Mouse (Mus musculus): ENCODE data around the gene Fdxacb1. TPM values are rescaled to one million over a fixed set of nuclear protein-coding genes. Genes with fewer than 3 reads are reported as not detected.
A peak's percentile ranks its signal among the peaks of the same experiment; 100 is the strongest.

The Fdxacb1 gene
- total RNA-seq, 2 experiments from 2014 or later, result 5.5 to 6.6 TPM

DNA sequence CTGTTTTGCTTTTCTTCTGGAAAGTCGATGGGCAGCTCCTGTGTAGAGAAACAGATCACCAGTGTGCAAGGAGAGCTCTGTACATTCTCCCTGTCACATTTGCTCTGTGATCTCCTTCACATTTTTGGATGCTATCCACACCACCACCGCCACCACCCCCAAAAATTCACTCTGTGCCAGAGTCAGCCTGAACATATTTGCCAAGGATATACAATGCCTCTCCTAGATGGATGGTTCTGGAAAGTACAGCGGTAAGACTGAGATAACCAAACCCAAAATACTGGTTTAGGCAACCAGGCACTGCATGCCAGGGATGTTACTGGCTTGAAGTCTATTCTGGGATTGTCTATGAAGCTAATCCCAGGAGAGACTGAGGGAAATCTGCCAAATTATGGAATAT lies 25.8 kb upstream of the Fdxacb1 start:
- no peak for DNase-seq (ENCODE audit: extremely low spot score in 1 of 2, low spot score in 2 of 2)

DNA sequence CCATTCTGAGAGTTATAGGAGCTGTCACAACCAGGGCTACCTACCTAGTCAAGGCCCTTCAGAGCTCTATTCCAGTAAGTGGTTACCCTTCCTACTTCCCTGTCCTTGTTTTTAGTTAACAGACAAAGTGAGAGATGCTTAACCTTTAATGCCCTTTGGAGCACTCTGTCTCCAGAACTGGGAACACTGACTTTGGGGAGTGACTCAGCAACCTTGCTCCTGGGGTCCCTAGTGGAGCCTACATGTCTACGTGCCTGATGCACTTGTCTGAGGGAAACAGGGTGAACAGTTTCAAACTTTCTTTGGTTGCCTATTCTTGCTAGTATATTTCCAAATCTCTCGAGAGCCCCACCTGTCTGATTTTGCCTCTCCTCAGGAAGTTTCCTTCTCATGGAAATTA lies 25.3 kb upstream of the Fdxacb1 start:
- DNase-seq (ENCODE audit: extremely low spot score in 1 of 2, low spot score in 2 of 2), result no peak
- intact Hi-C loops (cut with DNase I), result no loop called here

More for the DNA sequence above, 25.8 kb upstream of the Fdxacb1 start:
- intact Hi-C loops (cut with DNase I), result no loop called here

DNA sequence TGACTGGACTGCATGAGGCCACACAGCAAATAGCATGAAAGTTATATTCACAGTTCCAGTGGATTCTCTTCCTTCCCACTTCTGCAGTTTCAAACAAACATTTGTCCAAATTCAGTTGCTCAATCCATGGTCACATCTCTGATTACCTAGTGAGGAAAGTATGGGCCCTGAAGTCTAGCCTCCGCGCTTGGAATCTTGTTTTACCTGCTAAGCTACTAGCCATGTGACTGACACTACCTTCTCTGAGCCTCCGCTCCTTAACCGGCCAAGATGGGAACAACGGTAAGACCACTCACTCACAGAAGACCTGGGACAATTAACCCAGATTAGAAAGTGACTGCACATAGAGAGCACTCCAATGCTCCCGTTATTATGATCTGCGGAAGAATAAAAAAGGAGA lies 22.2 kb upstream of the Fdxacb1 start:
- intact Hi-C loops (cut with DNase I), result no loop called here
- no peak for DNase-seq (ENCODE audit: extremely low spot score in 1 of 2, low spot score in 2 of 2)

DNA sequence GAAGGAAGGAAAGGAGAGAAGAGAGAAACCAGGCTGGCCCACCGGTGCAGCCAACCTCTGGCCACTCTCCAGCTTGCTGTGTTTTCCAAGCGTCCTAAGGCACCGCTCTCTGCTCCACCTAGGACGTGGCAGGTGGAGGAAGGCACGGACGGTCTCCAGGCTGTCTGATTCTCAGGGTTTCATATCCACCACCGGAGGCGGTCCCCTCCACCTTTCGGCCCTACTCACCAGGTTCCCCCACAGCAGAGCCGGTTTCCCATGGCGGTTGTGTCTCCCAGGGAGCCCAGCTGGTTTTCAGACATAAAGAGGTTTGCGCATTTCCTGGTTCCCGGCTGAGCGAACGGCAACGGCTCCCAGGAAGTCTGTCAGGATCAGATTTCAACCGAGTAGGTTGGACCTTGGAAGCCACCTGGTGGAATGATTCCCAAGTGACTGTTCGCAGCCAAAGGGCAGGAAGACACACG lies 21.8 kb upstream of the Fdxacb1 start, which contains the start of gene 2310030G06Rik:
Gene 2310030G06Rik (minus strand): TSS at position 323 of the 464 bp plus-strand sequence.
- intact Hi-C loops (cut with DNase I), result no loop called here
- no peak for DNase-seq (ENCODE audit: extremely low spot score in 1 of 2, low spot score in 2 of 2)

DNA sequence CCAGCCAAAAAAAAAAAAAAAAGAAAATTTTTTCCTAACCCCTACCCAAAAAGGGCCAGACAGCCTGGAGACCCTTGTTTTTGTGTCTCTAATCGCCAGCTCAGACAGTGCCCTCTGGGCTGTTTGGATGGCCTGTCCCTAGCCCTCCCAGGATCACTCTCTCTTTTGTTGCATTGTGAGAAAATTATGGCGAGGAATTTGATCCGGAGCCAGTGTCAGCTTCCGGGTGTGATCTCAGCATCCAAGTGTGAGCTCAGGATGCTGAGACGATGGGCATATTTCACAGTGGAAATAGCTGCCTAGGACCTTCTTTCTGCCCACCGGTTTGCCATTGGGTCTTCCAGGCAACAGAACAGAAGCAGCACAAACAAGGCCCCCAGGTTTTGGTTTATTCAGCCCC lies 17.3 kb upstream of the Fdxacb1 start:
- no peak for DNase-seq (ENCODE audit: extremely low spot score in 1 of 2, low spot score in 2 of 2)
- intact Hi-C loops (cut with DNase I), result no loop called here

DNA sequence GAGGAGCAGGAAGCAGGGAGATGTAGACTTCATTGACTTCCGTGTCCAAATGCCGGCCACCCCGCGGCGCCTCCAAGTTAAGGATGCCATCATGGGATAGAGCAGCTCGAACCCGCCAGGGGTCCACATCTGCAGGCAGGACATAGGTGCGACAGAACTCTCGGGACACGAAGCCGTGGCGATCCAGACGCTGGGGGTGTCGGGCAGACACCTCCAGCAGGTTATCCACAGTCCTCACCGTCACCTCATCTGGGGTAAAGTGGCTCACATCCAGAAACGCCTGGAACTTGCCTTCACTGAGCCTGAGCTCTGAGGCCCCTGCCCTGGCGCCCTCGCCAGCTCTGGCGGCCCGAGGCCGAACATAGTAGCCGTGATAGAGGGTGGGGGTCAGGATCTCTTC lies 16.7 kb upstream of the Fdxacb1 start, which contains the start of gene Cryab:
Gene Cryab (plus strand): TSS at position 3 of the 400 bp plus-strand sequence.
- intact Hi-C loops (cut with DNase I), result no loop called here
- no peak for DNase-seq (ENCODE audit: extremely low spot score in 1 of 2, low spot score in 2 of 2)

DNA sequence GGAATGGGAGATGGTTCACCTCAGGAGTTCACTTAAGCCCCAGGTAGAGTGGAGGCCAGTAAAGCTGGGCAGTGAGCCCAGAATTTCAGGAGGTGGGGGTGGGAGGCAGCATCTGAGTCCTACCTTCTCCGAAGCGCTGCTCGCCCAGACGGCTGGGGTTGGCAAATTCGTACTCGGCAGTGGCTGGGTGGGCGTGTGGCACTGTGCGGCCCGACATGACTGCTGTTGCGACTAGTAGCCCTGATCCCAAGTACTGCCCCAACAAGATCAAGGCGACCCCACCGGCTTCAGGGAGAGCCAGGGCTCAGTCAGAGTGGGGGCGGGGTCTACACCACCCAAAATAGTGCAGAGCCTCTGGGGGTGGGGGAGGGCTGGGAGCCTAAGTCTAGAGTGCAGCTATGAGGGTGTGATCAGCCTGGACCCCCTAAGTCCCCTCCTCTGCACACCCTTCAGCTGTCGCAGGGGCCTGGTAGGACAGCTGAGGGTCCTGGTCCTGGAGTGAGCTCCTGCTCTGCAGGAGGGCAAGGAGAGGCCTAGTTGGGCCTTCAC lies 15.9 kb upstream of the Fdxacb1 start, which contains the start of gene Hspb2:
Gene Hspb2 (minus strand): TSS at position 301 of the 549 bp plus-strand sequence.
- DNase-seq (ENCODE audit: extremely low spot score in 1 of 2, low spot score in 2 of 2), result peak in 1 of 2 experiments; percentile 65
- intact Hi-C loops (cut with DNase I), result no loop called here

DNA sequence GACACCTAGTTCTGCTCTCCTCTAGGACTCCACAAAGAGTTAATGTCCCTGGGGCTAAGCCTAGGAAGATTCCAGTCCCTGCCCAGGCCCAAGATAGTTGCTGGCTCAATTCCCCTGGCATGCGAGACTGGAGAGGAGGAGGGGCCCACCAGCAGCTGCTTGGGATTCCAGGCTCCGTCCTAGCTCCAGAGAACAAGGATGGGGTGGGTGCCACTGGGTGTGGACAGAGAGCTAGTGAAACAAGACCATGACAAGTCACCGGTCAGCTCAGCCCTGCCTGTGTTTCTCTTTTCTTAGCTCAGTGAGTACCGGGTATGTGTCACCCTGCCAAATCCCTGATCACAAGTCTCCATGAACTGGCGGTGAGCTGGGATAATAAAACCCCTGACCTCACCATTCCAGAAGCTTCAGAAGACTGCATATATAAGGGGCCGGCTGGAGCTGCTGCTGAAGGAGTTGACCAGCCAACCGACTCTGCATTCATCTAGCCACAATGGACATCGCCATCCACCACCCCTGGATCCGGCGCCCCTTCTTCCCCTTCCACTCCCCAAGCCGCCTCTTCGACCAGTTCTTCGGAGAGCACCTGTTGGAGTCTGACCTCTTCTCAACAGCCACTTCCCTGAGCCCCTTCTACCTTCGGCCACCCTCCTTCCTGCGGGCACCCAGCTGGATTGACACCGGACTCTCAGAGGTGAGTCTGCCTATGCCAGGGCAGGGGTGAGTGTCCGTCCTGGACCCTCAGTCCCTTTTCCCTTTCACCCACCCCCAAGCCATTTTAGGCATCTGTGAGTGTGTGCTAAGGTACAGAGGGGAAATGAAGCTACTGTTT lies 15.0 kb upstream of the Fdxacb1 start:
- peak; percentile 67 to 87 for DNase-seq (ENCODE audit: extremely low spot score in 1 of 2, low spot score in 2 of 2)
- intact Hi-C loops (cut with DNase I), result no loop called here

DNA sequence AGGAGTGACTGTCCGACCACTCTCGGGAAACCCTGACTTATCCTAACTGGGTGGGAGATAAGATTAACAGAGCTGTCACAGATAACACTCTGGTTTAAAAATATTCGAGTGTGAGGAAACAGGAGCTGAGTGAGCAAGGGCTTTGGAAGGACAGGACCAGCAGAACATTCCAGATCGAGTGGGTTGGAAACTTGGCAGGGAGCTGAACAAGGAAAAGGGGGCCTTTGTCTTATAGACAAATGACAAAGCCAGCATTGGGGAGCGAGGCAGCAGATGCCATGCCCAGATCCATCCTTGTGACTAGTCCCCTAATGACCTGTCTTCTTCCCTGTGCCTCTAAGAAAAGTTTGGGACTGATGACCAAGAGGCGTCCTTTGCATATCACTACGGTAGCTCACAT lies 14.1 kb upstream of the Fdxacb1 start:
- no peak for DNase-seq (ENCODE audit: extremely low spot score in 1 of 2, low spot score in 2 of 2)
- intact Hi-C loops (cut with DNase I), result no loop called here

DNA sequence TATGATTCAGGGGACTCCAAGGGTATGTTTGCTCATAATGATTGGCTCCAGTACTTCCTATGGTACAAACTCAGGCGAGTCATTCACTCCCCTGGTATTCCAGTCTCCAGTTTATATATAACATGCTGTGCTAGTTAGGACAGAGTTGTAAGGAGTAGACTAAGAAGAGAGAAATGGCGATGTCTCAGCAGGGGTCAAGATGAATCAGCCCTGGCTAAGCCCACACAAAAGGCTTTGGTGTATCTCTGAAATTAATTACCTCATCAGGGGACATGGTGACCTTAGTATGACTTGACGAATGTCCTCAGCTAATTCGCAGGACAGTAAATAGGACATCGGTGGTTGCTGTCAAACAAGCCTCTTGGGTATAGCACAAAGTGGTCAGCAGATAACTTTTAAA lies 11.3 kb upstream of the Fdxacb1 start:
- intact Hi-C loops (cut with DNase I), result loop anchor here (5.0 kb wide), 1 partner anchor 521 kb away; the partner anchor contains the start of gene Colca2
- DNase-seq (ENCODE audit: extremely low spot score in 1 of 2, low spot score in 2 of 2), result no peak

DNA sequence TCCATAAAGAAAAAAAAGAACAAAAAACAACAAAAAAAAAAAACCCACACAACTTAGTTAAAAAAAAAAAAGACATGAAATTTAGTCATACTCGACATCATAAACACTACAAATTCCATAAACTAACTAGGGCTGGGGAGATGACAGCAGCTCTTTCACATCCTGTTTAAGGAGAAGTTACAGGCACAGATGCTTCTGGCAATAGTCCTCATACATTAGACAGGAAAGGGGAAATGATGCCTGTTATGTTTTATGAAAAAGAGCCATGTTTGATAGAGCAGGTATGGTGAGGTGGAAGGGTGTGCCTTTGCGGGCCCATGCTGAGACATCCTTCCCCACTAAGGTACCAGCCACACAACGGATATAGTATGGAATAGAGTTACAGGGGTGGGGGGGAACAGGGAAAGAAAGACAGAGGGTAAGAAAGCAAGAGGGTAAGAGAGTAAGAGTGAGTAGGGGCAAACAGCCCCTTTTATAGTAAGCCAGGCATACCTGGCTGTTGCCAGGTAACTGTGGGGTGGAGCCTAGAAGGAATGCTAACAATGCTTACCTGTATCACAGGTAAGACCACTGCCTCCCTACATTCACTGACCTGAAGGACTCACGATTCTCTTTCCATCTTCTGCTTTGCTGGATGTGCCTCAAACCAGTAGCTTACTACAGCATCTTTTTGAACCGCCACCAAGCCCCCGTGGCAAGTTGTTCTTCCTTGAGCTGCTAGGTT lies 6.4 kb upstream of the Fdxacb1 start:
- intact Hi-C loops (cut with DNase I), result no loop called here
- no peak for DNase-seq (ENCODE audit: extremely low spot score in 1 of 2, low spot score in 2 of 2)

DNA sequence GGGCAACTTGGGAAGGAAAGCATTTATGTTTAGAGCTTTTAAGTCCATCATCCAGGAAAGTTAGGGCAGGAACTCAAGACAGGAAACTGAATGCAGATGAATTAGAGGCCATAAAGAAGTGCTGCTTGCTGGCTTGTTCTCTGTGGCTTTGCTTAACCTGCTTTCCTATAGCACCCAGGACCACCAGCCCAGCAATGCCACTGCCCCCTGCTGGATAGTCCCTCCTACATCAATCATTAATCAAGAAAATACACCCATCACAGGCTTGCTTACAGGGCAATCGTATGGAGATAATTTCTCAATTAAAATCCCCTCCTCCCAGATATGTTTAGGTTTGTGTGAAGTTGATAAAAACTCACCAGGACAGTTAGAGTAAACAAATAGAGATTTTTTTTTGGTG lies 4.7 kb upstream of the Fdxacb1 start:
- DNase-seq (ENCODE audit: extremely low spot score in 1 of 2, low spot score in 2 of 2), result no peak
- intact Hi-C loops (cut with DNase I), result no loop called here

DNA sequence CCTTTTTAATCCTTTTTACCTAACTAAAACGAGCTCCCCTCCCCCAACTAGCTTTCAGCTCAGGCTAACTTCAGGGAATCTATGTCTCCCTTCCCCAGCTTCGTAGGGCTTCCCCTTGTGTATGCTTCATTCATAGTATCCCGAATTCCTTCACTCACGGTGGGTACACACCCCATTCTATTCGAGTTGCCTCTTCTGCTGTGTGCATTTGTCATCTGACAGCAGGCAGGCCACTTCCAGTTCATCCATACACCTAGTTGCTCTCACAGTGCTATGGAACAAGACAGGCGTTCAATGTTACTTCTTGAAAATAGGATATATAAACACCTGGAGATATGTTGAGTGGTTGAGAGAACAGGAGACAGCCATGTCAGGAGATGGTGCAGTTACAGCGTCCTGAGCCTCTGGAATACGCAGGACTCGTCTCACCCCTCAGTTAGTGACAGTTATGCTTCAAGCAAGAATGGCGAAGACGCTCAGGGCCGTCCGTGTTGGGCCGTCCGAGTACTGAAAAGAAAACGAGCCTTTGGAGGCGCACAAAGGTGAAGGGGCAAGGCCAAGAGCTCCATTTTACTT lies 417 bp upstream of the Fdxacb1 start:
- intact Hi-C loops (cut with DNase I), result loop anchor here (5.0 kb wide), 1 partner anchor 70 kb away; no protein-coding TSS in a partner anchor

DNA sequence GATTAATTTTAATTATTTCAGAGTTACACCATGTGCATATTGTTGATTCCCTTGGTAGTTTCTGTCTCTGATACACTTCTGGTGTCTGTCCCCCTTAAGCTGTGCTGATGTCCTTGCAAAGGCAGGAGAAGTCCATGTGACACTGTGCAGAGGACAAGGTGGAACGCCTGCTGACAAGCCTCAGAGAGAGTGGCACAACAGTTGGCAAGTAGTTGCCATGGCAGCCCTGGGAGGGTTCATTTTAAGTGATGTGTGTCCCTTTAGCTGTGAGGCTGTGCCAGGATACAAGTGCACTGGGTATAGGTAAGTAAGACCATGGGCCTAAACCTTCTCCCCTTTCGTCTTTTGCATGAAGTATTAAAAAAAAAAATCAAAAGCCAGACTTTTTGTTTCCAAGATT lies 2.0 kb downstream of the Fdxacb1 start:
- intact Hi-C loops (cut with DNase I), result no loop called here
- no peak for DNase-seq (ENCODE audit: extremely low spot score in 1 of 2, low spot score in 2 of 2)

More for the DNA sequence above, 417 bp upstream of the Fdxacb1 start:
- DNase-seq (ENCODE audit: extremely low spot score in 1 of 2, low spot score in 2 of 2), result no peak

DNA sequence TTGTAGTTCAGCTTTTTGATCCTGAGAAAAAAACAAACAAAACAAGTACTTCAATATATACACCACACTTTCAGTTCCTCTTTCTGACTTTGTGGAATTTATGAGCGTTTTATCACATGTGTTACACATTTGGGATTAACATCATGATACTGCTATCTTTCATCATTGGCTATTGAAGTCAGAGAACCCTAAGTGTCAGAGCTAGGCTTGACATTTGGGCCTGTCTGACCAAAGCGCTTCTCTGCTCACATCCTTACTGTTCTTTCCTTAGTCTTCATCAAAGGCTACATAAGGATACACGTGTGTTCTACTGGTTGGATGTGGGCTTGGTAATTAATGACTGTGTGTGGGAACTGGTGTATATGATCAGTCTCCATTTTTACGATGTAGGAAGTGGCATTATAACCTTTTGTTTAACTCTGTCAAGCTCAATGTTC lies 6.0 kb downstream of the Fdxacb1 start:
- intact Hi-C loops (cut with DNase I), result no loop called here
- no peak for DNase-seq (ENCODE audit: extremely low spot score in 1 of 2, low spot score in 2 of 2)

DNA sequence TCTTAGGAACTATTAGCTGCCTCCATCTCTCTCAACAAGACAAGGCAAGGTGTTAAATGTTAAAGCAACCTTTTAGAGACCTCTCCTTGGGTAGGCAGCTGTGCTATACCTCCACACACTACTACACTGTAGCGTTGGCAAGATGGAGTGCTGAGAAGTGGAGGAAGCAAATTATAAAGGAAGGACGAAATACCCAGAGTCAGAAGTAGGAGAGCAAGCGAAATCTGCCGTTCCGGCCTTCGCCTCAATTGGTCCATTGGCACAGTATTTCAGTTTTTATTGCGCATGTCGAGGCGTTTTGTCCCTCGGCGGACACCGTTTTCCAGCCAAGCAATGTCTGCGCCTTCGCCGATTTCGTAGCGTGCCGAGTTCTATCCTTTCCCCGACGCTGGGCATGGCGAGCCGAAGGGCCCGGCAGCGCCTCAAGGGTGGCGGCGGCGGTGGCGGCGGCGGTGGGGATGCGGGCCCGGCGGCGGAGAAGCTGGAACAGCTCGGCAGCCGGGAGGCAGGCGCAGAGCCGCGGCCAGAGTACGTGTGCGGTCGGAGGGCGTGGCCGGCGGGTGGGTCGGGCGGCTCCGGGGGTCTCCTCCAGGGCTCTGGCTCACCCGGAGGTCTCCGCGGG lies 7.1 kb downstream of the Fdxacb1 start, which contains the start of the genes Alg9 and 1110032A03Rik:
Gene Alg9 (plus strand): TSS at position 29 of the 622 bp plus-strand sequence.
Gene 1110032A03Rik (minus strand): TSS at position 530 of the 622 bp plus-strand sequence.
- intact Hi-C loops (cut with DNase I), result no loop called here

DNA sequence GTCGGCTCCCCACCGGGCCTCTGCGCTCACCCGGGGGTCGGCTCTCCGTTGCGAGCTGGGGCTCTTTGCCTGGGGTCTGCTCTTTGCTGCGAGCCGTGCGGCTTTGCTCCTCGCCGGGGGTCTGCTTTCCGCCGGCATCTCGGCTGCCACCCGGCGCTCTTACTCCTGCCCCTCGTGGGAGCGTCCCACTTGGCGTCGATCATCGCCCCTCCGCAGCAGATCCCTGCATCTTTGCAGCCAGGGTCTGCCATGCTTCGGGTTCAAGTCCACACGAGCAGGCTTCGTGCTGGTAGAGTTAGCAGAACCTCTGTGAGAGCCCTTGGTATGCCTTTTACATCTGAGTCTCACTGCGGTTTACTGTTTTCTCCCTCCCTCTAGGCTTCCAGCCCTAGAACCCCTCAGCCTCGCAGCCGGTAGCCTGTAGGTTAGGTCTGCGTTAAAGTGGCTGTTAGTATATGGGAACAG lies 7.7 kb downstream of the Fdxacb1 start:
- DNase-seq (ENCODE audit: extremely low spot score in 1 of 2, low spot score in 2 of 2), result no peak
- intact Hi-C loops (cut with DNase I), result no loop called here

More for the DNA sequence above, 7.1 kb downstream of the Fdxacb1 start, which contains the start of the genes Alg9 and 1110032A03Rik:
- peak; percentile 89 to 93 for DNase-seq (ENCODE audit: extremely low spot score in 1 of 2, low spot score in 2 of 2)

DNA sequence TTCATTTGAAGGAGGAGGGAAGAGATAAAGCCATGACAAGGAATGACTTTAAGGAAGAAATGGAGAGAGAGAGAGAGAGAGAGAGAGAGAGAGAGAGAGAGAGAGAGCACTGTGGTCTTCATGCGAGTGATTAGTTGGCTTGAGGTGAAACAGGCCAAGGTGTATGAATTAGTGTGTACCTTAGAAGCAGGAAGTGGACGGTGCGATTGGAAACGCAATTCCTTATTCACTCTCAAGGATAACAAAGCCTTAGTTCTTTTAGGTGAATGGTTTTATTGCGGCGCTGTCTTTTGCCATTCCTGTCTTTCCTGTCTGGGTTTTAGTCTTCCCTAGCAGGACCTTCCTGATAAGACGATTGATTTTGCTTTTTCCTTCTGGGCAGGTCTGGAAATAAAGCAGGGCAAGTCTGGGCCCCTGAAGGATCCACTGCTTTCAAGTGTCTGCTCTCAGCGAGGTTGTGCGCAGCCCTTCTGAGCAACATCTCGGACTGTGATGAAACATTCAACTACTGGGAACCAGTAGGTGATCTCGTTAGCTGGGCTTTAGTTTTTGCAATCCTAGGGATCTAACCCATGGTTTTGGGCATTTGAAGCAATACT lies 8.2 kb downstream of the Fdxacb1 start:
- intact Hi-C loops (cut with DNase I), result no loop called here
- no peak for DNase-seq (ENCODE audit: extremely low spot score in 1 of 2, low spot score in 2 of 2)

Data from left cerebral cortex, postnatal 10 days (tissue).